Mouse (Mus musculus) intestine, postnatal 0 days (tissue): Measurements from ENCODE around the gene Aldh4a1. TPM values are rescaled to one million over a fixed set of nuclear protein-coding genes. Genes with fewer than 3 reads are reported as not detected.

Experiments used
- ATAC-seq: fragments of 200-750 bp; cut with Nextera tagmentation; 2 replicates; pipeline ENCODE4 v1.8.0; 2017; ENCODE audit warnings: mild to moderate bottlenecking, moderate TSS enrichment, moderate library complexity
- H3K27ac ChIP-seq: fragments of 300-500 bp; sonication (generic); 2 replicates; pipeline ENCODE4 v1.5.1; 2014; ENCODE audit warnings: mild to moderate bottlenecking, low read depth, low read length, moderate library complexity
- H3K27me3 ChIP-seq: fragments of 300-500 bp; sonication (generic); replicated peaks from 2 replicates; pipeline ENCODE4 v1.6.1; 2014; ENCODE audit warnings: low read length, mixed read lengths; ENCODE audit not compliant: control insufficient read depth, insufficient read depth
- H3K36me3 ChIP-seq: fragments of 300-500 bp; sonication (generic); 2 replicates; pipeline ENCODE4 v1.6.1; 2014; ENCODE audit warnings: mild to moderate bottlenecking, moderate library complexity; ENCODE audit not compliant: control insufficient read depth, insufficient read depth
- H3K4me1 ChIP-seq: fragments of 300-500 bp; sonication (generic); replicated peaks from 2 replicates; pipeline ENCODE4 v1.6.1; 2014; ENCODE audit warnings: antibody characterized with exemption, low read length, mixed read lengths; ENCODE audit not compliant: control insufficient read depth, insufficient read depth
- H3K4me2 ChIP-seq: fragments of 300-500 bp; sonication (generic); replicated peaks from 2 replicates; pipeline ENCODE4 v1.6.1; 2014; ENCODE audit warnings: low read depth, mild to moderate bottlenecking, moderate library complexity
- H3K4me3 ChIP-seq: fragments of 300-500 bp; sonication (generic); 2 replicates; pipeline ENCODE4 v1.5.1; 2014; ENCODE audit warnings: low read depth, low read length
- H3K9ac ChIP-seq: fragments of 300-500 bp; sonication (generic); 2 replicates; pipeline ENCODE4 v1.6.1; 2014; ENCODE audit warnings: mild to moderate bottlenecking, low read depth, low read length
- H3K9me3 ChIP-seq: fragments of 300-500 bp; sonication (generic); 2 replicates; pipeline ENCODE4 v1.6.1; 2016; ENCODE audit warnings: mixed run types; ENCODE audit not compliant: control insufficient read depth
- CTCF ChIP-seq: sonication (generic); IDR thresholded peaks from 2 replicates; pipeline ENCODE4 v1.5.1; 2016; ENCODE audit warnings: low read depth, mild to moderate bottlenecking, control low read depth, antibody characterized with exemption, moderate library complexity
- WGBS: fragments of 180-500 bp; shearing (Covaris S2); extraction: QIAGEN DNeasy Blood & Tissue Kit; methylation state at CpG from one replicate; pipeline ENCODE4 v1.1.7; 2014; 5-methylcytosine and 5-hydroxymethylcytosine counted together
- polyA plus RNA-seq: library from polyadenylated mRNA; unstranded; fragments of >200 nt; fragmentation: Nextera tagmentation; extraction: Ambion mirVana; gene quantifications from 2 replicates; pipeline ENCODE4 v1.2.1, GENCODE M21; 2015

Gene Aldh4a1
- polyA plus RNA-seq, 1 experiment from 2014 or later: 3.9 TPM

DNA sequence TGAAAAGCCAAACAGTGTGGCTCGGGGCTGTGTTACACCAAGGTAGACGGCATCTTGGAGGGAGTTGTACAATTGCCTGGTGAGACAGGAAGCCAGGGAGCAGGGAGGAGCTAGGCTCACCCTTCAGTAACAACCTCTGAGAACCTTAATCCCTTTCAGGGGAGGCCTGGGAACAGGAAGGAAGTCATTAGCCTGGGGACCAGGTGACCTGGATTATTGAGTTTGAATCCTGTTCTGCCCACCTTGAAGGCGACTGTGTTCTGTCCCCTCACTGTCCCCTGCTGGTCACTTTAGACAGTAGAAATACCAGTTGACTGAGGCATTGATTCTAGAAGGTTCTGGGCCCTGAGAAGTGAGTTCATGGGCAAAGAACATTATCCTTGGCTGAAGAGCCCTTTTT is 28.6 kb upstream of the Aldh4a1 start:
- no peak overlapping the region for H3K27ac ChIP-seq

DNA sequence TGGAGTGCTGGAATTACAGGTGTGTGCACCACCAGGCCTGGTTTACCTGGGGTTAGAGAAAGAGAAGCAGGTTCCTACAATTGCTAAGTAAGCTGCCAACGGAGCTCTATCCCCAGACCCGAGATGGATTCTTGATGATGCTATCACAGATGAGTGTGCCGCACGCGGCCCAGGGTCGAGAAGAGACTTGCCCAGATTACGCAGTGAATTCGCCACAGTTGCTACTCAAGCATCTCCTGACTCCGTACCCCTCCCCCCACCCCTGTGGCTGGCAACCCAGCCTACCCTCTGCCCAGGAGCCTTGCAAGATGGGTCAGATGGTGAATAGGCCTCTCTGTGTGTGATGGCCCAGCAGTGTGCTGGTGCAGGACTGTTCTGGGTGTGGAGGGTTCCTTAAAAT is 26.0 kb upstream of the Aldh4a1 start:
- ATAC-seq: no peak
- H3K9ac ChIP-seq: no peak overlapping the region
- TF ChIP-seq CTCF: no peak
- no peak overlapping the region for H3K27ac ChIP-seq
- H3K9me3 ChIP-seq: no peaks in the 10 kb centered on the region
- H3K4me1 ChIP-seq: peaks cover 11% of the 10 kb centered on the region
- no peaks in the 10 kb centered on the region for H3K36me3 ChIP-seq
- H3K27me3 ChIP-seq: peaks cover 6% of the 10 kb centered on the region; the same call in 1 of the 2 replicates
- WGBS: 68% methylated on average over 9 of the region's 9 CpGs
- H3K4me3 ChIP-seq: no peak overlapping the region
- no peak overlapping the region for H3K4me2 ChIP-seq

More for the DNA sequence above, 28.6 kb upstream of the Aldh4a1 start:
- peak; percentile 65 for TF ChIP-seq CTCF
- Histone ChIP-seq H3K27me3 (no peaks in the 10 kb centered on the region; the same call in 1 of the 2 replicates), H3K4me1 (peaks cover 4% of the 10 kb centered on the region; the same call in 1 of the 2 replicates), H3K4me3 (no peak overlapping the region), H3K36me3 (no peaks in the 10 kb centered on the region), H3K9ac (no peak overlapping the region), H3K4me2 (no peak overlapping the region), H3K9me3 (no peaks in the 10 kb centered on the region)
- no peak for ATAC-seq
- WGBS: 52% methylated on average over 3 of the region's 3 CpGs

DNA sequence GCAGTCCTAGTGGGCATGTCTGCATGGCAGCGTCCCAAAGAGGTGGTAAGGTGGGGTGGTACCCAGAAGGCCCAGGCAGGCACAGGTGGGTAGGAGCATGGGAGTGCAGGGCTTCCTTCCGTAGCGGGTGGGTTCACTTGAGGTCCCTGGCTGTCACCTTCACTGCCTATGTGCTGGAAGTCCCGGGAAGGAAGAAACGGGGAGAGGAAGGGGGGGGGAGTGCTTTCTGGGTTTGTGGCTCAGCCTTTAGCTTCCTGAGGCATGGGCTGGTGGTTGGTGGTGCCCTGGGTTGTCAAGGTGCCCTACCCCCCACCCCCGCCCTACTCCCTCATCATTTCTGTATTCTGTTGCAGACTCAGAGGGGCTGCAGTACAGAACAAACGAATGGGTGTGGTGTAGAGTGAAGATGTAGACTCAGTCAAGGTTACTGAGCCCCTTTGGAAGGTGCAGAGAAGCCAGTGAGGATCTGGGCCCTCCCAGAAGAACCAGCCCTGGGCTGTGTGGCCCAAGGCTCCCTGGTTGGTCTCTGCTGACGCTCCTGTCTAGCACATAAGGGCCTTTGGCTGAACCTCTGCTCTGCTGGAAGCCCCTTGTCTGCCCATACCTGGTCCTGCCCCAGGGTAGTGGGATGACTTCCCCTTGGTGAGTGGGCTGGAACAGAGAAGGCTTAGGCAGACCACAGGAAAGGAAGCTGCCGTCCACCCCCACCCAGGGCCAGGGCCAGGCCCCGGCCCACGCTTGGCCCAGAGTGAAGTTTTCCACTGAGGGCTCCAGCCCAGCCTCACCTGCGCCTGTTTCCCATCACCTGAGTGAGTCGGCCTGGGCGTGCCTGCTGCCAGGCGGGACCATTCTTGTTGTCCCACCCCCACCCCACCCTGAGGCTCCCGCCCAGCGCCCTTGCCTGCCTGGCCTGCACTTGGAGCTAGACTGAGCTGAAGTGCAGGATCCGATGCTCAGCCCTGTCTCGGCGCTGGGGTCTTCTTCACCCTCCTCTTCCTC is 25.1 kb upstream of the Aldh4a1 start:
- no peak for ATAC-seq
- Histone ChIP-seq H3K27me3 (peaks cover 6% of the 10 kb centered on the region; the same call in 1 of the 2 replicates), H3K4me1 (peaks cover 14% of the 10 kb centered on the region), H3K36me3 (no peaks in the 10 kb centered on the region), H3K4me3 (no peak overlapping the region), H3K27ac (peak overlapping the region; percentile 78), H3K9ac (0 out of 2 replicates have a peak overlapping the region, but pooled peaks have one; percentile 22), H3K4me2 (peak overlapping the region; percentile 51; the same call in 1 of the 2 replicates), H3K9me3 (no peaks in the 10 kb centered on the region)
- WGBS: 41% methylated on average over 20 of the region's 20 CpGs
- TF ChIP-seq CTCF: no peak

DNA sequence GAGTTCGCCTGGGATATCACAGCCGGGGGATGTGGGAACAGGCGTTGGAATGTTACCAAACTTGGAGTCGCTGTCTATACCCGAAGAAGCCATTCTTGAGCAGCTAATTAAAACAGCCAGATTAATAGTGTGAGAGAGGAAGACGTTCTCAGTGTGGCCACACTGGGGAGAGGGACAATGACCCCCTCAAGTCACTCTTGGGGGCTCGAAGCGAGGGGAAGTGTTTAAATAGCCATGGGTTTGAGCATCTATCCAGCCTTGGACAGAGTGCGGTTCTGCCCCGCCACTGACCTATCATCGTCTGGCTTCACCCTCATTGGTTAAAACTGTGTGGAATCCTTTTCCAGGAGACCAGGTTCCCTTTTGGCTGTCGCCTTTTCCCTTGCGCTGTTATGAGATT is 24.3 kb upstream of the Aldh4a1 start:
- Histone ChIP-seq H3K9me3 (no peaks in the 10 kb centered on the region), H3K4me3 (no peak overlapping the region), H3K27me3 (peaks cover 6% of the 10 kb centered on the region; the same call in 1 of the 2 replicates), H3K27ac (peak overlapping the region; percentile 78), H3K4me2 (peak overlapping the region; percentile 51), H3K9ac (peak overlapping the region; percentile 22; the same call in 1 of the 2 replicates), H3K36me3 (no peaks in the 10 kb centered on the region), H3K4me1 (peaks cover 14% of the 10 kb centered on the region)
- ATAC-seq: no peak
- TF ChIP-seq CTCF: no peak
- WGBS: 37% methylated on average over 13 of the region's 13 CpGs

DNA sequence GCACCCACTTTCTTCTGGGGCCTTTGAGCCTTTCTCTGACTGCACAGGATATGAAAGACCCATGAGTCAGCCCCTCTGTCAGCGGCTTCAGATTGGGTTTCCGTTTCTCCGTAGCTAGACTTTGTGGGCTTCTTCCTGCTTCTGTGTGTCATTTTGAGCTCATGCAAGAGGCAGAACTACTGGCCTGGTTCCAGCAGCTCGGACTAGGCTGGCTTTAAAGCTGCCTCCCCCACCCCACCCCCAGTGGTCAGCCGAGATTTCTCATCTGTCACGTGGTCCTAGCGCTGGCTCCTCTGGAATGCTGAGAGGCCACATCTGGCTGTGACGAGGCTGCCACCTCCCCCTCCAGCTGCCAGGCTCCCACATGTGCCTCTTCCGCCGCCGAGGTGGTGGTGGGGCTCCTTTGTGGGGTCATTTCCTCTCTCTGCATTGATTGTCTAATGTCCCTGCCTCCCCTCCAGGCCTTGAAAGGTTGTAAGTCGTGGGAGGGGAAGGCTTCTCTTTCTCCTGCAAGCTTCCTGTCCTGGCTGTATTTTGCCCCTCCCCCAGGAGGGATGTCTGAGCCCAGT is 23.6 kb upstream of the Aldh4a1 start:
- Histone ChIP-seq H3K4me2 (peak overlapping the region; percentile 51), H3K27ac (peak overlapping the region; percentile 78), H3K4me3 (peak overlapping the region; percentile 5), H3K9ac (no peak overlapping the region; the same call in 1 of the 2 replicates), H3K9me3 (no peaks in the 10 kb centered on the region), H3K27me3 (peaks cover 6% of the 10 kb centered on the region; the same call in 1 of the 2 replicates), H3K4me1 (peaks cover 14% of the 10 kb centered on the region), H3K36me3 (no peaks in the 10 kb centered on the region)
- ATAC-seq: peak; percentile 61
- WGBS: 8% methylated on average over 12 of the region's 12 CpGs
- TF ChIP-seq CTCF: peak; percentile 31
